Mouse (Mus musculus) lung, adult 2 months (tissue): ENCODE results near the gene Crocc. TPM values are rescaled to one million over a fixed set of nuclear protein-coding genes. Genes with fewer than 3 reads are reported as not detected.
A peak's percentile ranks its signal among the peaks of the same experiment; 100 is the strongest.

ENCODE experiments used
- DNase-seq: peaks from one replicate; pipeline ENCODE4 v3.0.0; 2022
- H3K4me1 ChIP-seq: fragments of 200-500 bp; 2 replicates; pipeline ENCODE4 v1.6.1; 2011; ENCODE audit warnings: low read length; ENCODE audit not compliant: control insufficient read depth, insufficient read depth
- H3K4me3 ChIP-seq: fragments of 200-500 bp; replicated peaks from 2 replicates; pipeline ENCODE3; 2011; ENCODE audit warnings: low read depth, mild to moderate bottlenecking, control low read depth, low read length; ENCODE audit errors: extremely low read depth
- CTCF ChIP-seq: fragments of 200-500 bp; IDR thresholded peaks from 2 replicates; pipeline ENCODE4 v1.5.1; 2011; ENCODE audit warnings: mild to moderate bottlenecking, low read length, control low read depth; ENCODE audit not compliant: insufficient read depth
- POLR2A ChIP-seq: fragments of 200-500 bp; IDR thresholded peaks from 2 replicates; pipeline ENCODE4 v1.6.1; 2011; ENCODE audit warnings: low read depth, mild to moderate bottlenecking, control low read depth, low read length, borderline replicate concordance; ENCODE audit errors: extremely low read depth
- WGBS: fragments of 180-500 bp; shearing (Covaris S2); methylation state at CpG from one replicate; pipeline ENCODE4 v1.1.7; 2018; 5-methylcytosine and 5-hydroxymethylcytosine counted together
- polyA plus RNA-seq: library from polyadenylated mRNA; depleted of rRNA; stranded (reverse); fragments of >200 nt; gene quantifications from 2 replicates; pipeline ENCODE4 v1.2.3, GENCODE M21; 2012

Crocc gene
- polyA plus RNA-seq, 1 experiment, result 14.0 TPM

DNA sequence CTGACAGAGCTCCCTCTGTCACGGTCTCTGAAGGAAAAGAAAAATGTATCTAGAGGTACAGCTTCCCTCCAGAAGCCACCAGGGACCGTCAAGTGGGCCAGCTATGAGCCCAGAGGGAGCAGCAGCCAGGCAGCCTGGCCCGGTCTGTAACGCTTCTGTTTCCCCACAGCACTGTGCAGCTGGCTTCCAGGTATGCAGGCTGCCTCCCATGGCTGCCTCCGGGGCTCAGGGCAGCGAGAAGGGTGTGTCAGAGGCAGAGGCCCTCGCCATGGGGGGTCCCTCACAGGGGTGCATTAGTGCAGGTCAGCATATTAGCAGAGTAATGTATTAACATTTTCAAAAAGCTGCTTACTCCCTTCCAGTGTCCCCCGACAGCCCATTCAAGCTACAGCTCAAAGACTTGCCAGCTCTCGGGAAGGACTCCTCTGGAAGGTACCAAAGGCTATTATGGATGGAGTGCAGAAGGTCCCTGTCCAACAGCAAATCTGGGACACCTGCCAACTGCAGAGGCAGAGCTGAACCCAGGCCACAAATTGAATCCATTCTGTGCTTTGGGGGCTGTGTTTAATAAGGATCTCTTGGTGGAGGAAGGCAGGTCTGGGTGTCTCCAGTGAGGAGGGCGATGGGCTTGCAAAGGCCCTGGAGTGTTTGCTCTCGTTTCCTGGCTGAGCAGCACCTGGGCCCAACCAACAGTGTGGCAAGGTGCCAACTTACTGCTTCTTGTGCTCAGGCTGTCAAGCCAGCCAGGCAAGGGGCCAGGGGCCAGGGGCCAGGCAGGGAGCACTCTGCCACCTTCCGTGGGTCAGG lies 6.6 kb upstream of the Crocc start:
- Histone ChIP-seq H3K4me1 (peaks cover 3% of the 10 kb centered on the region), H3K4me3 (no peak overlapping the region)
- WGBS, result 60% methylated on average over 12 of the region's 12 CpGs
- DNase-seq, result peak; percentile 48
- TF ChIP-seq CTCF, result no peak
- TF ChIP-seq POLR2A, result no peak

DNA sequence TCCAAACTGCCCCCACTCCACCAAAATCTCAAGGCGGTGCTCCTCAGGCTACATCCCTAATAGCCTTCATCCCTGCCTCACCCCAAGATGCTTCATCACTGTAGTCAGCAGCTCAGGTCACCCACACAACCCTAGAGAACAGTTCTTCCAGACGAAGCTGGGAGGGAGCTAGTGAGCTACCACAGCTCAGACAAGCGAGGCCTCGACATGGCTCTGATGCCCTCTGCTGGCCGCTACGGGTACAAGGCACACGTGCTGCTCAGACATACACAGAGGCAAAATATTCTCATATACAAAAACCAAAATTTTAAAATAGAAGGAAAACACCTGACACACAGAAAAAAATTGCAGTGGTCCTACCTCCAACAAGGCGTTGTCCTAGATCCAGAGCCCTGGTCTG lies 4.8 kb upstream of the Crocc start:
- 6% methylated on average over 8 of the region's 8 CpGs for WGBS

DNA sequence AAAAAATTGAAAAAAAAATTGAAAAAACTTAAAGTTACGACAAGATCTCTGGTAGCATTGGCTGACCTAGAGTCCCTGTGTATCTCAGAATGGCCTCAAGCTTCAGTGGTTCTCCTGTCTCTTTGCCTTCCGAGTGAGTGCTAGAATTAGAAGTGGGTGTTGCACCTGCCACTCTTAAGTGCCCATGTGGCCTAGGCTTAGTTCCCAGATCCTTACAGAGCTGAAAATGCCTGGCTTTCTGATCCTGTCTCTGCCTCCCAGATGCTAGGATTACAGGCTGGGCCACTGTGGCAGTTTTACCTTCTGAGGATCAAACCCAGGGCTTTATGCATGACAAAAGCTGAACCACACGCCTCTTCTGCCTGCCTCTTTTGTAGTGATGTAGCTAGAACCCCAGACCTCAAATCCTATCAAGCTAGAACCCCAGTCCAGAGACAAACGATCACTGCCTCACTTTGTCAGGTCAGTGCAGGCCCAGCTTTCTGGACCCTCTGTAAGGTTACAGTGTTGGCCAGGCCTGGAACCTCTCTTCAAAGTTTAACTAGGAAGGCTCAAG lies 3.8 kb upstream of the Crocc start:
- H3K4me1 ChIP-seq, result peaks cover 3% of the 10 kb centered on the region
- 82% methylated on average over 4 of the region's 4 CpGs for WGBS
- TF ChIP-seq CTCF, result no peak
- no peak for DNase-seq
- no peak overlapping the region for H3K4me3 ChIP-seq

More for the DNA sequence above, 4.8 kb upstream of the Crocc start:
- H3K4me3 ChIP-seq, result no peak overlapping the region
- TF ChIP-seq POLR2A, result no peak
- peak; percentile 100 for TF ChIP-seq CTCF
- peak; percentile 66 for DNase-seq
- H3K4me1 ChIP-seq, result peaks cover 3% of the 10 kb centered on the region

DNA sequence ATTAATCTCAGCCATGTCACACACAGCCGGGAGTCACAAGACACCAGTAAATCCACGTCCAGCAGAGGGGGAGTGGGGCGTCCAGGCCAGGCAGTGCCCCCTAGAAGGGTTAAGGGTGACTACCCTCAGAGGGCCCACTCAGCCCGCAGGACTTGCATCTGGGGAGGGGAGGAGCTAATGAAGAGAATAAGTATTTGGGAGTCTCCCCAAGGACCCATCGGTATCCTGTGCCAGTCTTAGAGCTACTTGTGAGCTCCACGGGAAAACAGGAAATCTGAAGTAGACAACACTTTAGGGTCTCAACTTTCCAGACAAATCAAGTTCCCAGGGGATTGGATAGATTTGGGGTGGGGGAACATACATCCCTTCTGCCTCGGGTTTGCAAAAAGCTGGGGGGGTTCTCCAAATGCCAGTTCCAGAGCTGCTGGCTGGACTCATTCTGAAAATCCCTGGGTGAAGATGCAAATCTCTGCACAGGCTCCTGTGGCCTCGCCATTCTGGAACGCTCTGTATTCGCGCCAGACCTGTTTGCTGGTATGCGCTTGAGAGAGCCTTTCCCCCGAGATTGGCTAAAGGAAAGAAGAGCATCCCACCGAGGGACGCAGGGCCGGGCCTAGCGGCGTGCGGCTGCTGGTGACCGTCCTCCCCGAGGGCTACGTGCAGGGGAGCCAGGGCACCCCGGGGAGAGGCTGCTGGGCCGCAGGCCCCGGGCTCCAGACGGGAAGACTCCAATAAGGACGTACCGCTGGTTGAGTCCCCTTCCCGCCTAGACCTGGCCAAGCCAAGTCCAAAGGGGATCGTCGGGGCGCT lies 529 bp downstream of the Crocc start:
- 4% methylated on average over 31 of the region's 32 CpGs for WGBS
- TF ChIP-seq CTCF (no peak), POLR2A (no peak)
- Histone ChIP-seq H3K4me1 (no peaks in the 10 kb centered on the region), H3K4me3 (peak overlapping the region; percentile 67)
- no peak for DNase-seq

DNA sequence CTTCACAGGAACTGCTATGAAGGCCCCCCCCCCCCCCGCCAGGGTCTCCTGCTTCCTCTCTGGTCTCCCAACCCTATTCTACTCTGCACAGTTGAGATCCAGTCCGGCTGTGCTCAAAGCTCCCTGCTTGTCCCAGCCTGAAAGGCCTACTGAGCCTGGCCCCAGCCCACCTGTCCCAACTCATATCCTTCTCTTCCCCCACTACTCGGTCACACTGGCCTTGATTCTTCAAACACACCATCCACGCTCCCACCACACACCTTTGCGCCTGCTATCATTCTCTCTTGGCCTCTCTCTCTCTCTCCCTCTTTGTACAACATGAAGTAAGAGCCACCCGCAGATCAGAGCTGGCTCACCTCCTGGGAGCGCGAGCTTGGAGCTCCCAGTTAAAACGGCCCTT lies 1.5 kb downstream of the Crocc start:
- WGBS, result 78% methylated on average over 9 of the region's 9 CpGs
- H3K4me1 ChIP-seq, result no peaks in the 10 kb centered on the region
- TF ChIP-seq CTCF, result no peak
- no peak for TF ChIP-seq POLR2A

DNA sequence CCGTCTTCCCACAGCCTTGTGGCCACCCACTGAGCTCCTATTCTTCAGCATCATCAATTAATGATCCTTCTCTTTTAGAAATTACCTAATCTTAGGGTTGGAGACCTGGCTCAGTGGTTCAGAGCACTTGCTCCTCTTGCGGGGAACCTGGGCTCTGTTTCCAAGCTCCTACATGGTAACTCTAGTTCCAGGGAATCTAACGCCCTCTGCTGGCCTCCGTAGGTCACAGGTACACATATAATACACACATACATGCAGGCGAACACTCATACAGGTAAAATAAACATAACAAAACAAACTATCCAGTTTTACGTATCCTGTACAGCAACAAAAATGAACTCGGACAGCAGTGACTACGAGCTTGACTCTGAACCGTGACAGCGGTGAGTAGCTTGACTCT lies 3.4 kb downstream of the Crocc start:
- Histone ChIP-seq H3K4me3 (no peak overlapping the region), H3K4me1 (no peaks in the 10 kb centered on the region)
- no peak for DNase-seq
- no peak for TF ChIP-seq CTCF
- no peak for TF ChIP-seq POLR2A
- WGBS, result 95% methylated on average over 10 of the region's 10 CpGs

More for the DNA sequence above, 1.5 kb downstream of the Crocc start:
- DNase-seq, result no peak
- H3K4me3 ChIP-seq, result no peak overlapping the region

DNA sequence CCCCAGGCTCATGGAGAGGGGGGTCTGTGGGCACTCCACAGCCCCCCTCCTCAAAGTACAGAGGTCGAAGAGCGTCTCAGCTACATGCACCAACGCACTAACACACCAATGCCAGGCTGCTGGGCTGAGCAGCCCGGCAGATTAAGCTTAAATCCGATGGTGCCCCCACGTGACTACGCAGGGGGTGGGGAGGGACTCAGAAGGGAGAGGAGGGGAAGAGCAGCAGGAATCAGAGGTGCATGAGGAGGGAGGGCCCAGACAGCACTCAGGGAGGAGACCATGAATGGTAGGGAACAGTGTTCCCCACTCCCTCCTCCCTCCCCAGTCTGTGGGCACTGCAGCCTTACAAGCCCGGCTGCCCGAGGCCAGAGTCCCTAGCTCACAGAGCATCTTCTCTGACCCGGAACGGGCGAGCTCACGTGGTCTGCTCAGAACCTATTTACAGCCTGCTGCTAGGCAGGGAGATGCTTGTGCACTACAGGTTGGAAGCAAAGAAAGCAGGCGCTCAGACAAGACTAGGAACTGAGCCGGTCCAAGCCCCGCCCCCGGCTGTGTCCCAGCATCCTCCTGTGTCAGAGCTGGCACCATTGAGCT lies 6.7 kb downstream of the Crocc start:
- WGBS, result 67% methylated on average over 17 of the region's 17 CpGs
- Histone ChIP-seq H3K4me1 (no peaks in the 10 kb centered on the region), H3K4me3 (no peak overlapping the region)
- DNase-seq, result no peak
- TF ChIP-seq POLR2A (no peak), CTCF (no peak)

DNA sequence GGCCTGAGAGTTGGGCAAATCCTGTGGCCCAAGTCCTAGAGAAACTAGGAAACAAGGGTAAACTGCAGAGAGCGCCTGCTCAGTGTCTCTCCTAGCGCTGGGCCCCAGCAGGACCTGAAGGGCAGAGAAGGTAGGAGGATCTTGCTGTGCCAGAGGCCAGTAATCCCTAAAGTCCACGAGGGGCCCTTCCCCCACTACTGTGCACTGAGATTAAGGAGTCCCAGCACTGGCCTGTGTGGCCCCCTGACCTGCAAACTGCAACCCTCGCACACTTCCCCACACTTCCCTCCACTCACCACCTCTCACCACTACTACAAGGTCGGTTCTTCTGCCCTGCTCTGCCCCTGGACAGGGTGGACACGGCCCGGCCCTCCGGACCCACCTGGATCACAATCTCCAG lies 7.2 kb downstream of the Crocc start:
- DNase-seq, result no peak
- TF ChIP-seq POLR2A (no peak), CTCF (no peak)
- Histone ChIP-seq H3K4me1 (no peaks in the 10 kb centered on the region), H3K4me3 (no peak overlapping the region)
- WGBS, result 66% methylated on average over 8 of the region's 8 CpGs

DNA sequence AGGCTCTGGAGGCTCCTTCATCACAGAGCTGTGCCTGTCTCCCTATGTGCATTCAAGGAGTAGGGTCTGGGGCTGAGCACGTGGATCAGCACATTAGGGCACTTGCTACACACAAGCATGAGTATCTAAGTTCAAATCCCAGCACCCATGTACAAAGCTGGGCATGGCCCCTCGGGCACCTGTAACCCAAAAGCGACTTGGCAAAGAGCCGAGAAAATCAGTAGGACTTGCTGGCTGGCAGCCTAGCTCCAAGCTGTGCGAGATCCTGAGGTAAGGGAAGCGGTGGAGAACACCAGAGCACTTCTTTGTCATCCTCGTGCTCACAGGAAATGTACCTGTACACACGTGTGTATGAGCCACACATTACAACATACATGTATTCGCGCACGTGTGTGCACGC lies 7.9 kb downstream of the Crocc start:
- DNase-seq, result no peak
- H3K4me3 ChIP-seq, result no peak overlapping the region
- 81% methylated on average over 12 of the region's 12 CpGs for WGBS
- no peaks in the 10 kb centered on the region for H3K4me1 ChIP-seq
- TF ChIP-seq CTCF (no peak), POLR2A (no peak)
